Mouse (Mus musculus) right cerebral cortex, adult 2 months (tissue): Measurements from ENCODE around the gene Tmem176b.
"Not testable (repeated sequence)": the region's sequence is repeated elsewhere in the genome, so short reads cannot be mapped to it uniquely, and the experiment has no call there.

Experiments used
- DNase-seq, 2 experiments: peaks; one replicate each; pipeline ENCODE4 v3.0.0; 2021 to 2022; ENCODE audit warnings: low spot score in 2 of 2

The Tmem176b gene

DNA sequence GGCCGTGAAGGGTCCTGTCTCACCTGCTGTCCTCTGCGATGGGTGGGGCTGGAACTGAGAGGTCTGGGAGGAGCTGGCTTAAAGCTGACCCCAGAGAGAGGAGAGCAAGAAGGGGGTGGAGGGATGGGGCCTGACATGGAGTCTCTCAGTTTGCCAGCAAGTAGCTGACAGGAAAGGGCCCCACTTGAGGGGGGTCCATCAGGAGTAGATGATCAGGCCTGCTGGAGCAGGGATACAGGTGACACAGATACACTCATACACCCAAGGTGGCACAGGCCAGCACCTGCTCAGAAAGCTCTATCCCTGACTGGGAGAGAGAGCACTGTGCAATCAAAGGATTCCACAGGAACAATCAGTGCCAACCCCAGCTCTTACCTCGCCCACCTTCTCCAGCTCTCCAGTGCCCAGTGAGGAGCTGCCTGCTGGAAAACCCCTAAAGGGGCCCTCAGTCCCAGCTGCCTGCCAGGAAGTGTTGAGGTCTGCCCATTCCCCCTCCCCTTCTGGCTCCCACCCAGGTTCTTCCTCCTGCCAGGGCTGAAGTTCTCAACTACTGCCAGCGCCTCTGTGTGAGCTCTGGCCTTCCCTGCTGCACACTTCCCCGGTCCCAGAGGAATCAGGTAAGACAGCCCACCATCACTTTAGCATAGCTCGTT is at the start of gene Tmem176b:
Gene Tmem176b, minus strand, starts transcription at position 524 of the 653 bp plus-strand sequence.
- DNase-seq, result peak; percentile 66 to 81

DNA sequence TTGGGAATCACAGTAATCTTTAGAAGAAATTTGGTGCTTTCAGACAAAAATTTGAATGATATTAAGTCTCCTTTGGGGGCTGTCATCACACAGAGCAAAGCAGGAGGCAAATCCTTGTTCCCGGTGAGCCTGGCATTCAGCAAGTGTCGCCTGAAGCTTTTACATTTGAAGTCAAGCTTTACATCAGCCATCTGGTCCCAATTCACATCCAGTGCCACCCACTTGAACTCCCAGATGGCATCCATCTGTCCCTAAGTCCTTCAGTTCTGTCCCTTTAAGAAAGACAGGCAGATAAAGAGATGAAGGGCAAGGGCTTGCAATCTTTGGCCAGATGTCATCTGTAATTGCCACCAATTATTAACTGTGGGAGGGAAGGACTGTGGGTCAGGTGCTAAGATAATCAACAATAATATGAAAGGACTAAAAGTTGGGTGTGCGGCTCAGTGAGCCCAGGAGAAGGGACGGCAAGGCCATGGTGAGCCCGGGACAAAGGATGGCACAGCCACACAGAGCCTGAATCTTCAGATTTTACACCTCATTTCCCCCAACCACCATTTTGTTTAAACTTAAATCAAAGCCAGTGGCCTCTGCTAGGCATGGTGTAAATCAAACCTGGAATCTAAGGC is 35.3 kb upstream of the Tmem176b start:
- peak; percentile 40 to 41 for DNase-seq

DNA sequence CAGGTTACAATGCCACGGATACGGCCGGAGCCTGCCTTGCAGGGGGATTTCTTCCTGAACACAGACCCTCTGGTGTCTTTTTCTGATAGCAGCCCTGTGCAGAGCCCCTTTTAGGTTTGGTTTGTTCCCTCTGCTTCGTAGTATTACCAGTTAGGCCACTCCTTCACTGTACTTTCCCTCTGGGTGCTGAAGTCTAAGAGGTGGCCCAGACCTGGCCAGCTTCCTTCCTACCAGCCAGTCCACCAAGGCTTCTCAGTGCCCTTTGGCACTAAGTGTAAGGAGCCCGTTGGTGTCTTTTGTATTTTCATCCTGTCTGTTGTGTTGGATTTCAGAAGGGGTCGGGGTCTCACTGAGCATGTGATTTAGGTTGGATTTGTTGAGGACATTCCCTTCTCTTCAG is 34.2 kb upstream of the Tmem176b start:
- no peak for DNase-seq

DNA sequence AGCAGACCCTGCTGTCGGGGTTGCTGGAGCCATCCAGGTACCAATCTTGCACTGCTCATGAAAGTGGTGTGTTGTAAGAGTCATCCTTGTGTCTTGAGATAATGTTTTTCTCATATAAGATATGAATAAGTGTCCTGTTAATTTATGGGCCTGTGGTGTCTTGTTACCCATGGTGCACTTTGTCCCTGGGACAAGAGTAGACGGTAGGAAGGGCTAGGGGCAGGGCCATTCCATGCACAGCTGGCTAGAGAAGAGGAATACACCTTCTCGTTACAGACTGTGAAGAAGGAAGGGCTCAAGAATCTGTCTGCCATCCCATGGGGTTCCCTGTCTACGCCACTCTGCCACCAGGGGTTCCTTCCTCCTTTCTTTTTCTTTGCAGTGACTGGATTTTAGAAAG is 33.3 kb upstream of the Tmem176b start:
- DNase-seq, result no peak

DNA sequence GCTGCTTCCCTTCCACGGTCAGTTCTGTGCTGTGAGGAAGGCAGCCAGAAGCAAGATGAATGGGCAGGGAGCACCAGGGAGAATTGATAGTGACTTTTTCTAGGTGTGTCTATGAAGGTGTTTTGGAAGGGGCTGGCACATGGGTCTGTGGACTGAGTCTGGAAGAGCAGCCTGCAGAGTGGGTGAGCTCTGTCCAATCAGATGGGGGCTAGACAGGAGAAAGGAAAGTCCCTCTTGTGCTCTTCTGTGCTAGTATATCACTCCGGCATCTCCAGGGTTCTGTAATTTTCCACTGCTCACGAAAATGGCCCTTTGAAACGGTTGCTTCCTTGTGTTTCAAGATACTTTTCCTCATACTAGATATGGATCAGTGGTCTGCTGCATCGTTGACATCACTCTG is 31.3 kb upstream of the Tmem176b start, which contains the start of gene Aoc1:
Gene Aoc1, plus strand, starts transcription at position 301 of the 400 bp plus-strand sequence.
- DNase-seq, result no peak

DNA sequence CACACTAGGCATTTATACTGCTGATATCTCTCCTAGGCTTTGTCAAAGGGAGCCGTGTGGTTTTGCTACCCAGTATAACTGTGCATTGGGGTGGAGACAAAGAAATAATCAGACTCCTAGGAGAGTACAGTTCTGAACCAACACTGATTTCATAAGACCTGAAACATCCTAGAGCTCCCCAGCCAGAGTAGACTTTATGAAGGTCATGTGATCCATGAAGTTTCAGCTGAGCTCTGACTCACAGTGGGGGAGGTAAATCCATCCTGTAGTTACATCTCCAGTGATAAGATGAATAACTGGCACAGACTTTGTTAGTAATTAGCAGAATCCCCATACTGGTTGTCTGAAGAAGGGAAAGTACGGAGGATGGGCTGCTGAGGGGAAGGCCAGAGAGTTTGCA is 28.5 kb upstream of the Tmem176b start:
- no peak for DNase-seq

DNA sequence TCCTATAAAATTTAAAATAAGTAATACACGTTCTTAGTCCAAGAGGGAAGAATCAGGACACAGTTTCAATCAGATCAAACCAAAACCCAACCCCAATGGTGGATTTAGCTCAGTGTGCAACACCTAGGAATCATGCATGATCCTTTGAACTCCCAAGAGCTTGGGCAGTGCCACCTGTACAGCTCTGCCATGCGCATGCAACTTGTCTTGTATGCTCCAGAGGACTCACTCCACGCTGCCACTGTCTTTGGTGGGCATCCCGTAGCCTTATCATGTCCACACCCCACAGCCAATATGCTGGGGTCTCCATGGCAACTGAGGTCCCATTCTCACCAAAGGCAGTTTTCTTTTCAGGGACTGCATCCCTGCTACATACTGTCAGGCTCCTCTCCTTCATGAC is 25.9 kb upstream of the Tmem176b start:
- DNase-seq, result no peak

DNA sequence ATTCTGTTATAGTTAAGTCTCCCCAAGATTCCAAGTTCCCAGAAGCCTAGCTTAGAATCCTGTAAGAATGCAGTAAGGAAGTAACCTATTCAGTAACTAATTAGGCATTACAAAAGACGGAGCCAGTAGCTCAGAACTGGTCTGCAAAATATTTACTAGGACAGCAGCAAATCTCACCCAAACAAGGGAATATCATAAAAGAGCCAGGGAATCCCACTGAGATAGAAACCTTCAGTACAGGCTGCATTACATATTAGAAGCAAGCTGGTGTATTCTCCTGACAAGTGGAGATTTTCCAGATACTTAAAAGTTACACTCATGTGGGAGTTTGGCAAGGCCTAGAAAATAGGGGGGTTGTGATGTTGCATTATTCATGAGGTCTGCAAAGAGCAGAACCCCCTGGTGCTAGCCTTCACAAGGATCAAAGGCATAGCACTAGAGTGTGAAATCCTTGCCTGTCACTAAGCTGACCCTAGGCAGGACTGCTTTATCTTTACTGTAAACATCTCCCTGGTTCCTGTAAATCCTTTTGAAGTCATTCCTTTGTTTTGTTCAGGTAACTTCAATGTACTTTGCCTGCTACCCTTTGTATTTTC is 25.2 kb upstream of the Tmem176b start:
- DNase-seq, result not testable (repeated sequence)

DNA sequence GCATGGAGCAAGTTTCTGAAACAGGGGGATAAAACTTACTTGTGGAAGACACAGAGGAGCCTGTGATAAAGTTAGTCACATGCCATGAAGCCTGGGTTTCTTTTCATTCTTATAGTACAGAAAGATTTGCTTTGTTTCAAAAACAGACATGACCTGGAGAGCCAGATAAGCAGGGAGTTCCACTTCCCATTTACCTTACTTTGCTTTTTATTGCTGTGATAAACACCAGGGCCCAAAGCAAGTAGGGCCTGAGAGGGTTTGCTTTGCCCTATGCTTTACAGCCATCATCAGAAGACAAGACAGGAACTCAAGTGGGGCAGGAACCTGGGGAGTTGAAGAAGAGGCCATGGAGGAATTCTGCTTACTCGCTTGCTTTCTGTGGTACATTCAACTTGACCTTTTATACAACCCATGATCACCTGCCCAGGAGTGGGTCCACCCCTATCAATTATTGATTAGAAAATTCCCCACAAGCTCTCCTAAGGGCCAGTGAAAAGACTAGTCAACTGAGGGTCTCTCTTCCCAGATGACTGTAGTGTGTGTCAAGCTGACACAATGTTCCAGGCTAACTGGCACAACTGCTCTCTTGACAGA is 24.0 kb upstream of the Tmem176b start:
- DNase-seq, result no peak

DNA sequence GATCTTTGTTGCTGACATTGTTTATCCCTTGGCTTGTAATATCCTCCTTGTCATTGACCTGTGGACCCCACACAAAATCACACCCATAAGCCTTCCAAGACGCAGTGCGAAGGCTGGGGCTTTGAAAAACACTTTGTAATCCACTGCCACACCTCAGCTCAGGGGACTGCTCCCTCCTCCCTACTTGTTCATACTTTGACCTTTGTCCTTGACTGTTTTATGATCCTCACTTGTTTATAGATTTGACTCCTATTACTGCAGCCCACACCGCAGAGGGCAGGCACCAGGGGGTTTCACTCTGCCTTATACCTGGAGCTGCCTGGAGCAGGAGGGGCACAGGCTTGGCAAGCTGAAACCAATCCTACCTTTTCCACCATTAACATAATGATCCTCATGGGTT is 23.4 kb upstream of the Tmem176b start:
- DNase-seq, result no peak

DNA sequence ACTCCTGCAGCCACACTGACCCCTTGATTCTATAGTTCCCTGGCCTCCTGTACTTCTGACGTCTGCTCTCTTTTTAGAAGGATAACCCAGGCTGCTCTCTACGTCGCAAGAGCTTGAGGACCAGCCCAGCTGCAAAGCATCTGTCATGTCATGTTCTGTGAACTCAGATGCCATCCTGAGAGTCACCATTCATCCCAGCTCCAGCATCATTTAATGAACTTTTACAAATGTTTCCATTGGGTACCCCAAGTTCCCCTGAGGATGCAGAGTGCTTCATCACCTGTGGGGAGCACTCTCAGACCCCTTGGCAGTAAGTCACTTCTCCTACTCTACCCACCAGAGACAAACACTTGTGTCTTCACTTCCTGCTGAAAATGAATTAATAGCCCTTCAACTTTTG is 22.9 kb upstream of the Tmem176b start:
- no peak for DNase-seq

DNA sequence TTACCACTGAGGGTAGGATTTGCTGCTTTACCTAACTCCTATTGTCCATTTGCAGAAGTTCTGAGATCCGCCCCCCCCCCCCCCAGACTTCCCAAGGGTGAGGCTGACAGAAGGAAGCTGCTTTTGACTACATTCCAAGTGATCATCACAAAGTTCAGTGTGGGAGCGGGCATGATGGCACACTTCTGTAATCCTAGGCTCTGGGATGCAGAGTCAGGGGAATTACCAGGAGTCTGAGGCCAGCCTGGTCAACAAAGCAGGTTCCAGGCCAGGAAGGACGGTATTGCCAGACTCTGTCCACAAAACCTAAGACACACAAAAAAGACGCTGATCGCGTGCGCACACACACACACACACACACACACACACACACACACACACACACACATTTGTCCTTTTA is 22.2 kb upstream of the Tmem176b start:
- DNase-seq, result no peak

DNA sequence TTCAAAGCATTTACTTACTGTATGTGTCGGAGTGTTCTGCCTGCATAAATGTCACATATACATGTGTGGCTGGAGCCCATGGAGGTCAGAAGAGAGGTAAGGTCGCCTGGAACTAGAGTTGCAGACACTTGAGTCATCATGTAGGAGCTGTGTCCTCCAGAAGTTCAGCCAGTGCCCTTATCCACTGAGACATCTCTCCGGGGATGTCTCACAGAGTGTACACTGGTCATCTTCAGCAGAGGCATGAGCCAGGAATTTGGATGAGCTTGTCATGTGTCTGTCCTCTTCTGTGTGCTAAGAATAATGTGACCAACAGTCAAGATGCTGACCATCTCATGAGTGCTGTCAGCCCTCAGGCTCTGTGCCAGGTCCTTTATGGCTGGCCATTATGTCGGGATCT is 21.5 kb upstream of the Tmem176b start:
- DNase-seq, result no peak

DNA sequence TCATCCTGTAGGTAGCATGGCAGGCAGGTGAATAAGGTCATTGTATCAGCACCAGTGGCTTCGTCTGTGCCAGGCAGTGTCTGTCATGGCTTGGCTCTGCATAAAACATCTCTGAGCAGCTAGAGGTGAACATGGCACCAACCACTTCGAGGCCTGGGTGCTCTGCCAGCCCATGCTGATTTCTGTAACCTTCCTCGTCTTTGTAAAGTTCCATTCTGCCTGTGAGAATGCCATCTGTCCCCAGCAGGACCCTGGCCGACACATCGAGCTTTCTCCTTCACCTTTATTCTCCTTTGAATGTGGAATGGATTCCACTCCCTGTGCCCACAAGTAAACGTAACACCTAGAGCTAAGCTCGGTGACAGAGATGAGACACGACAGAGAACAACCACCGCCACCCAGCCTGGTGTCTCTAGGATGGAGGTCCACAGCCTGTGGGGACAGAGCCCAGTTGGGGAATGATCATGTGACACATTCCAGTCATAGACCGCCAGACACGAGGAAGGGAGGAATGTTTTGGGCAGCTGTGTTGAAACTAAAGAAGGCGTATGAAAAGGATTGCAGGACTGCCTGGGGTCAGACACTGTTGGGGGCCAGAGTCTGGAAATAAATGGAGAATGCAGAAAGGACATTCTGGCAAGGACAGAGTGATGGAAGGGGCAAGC is 20.5 kb upstream of the Tmem176b start:
- no peak for DNase-seq

DNA sequence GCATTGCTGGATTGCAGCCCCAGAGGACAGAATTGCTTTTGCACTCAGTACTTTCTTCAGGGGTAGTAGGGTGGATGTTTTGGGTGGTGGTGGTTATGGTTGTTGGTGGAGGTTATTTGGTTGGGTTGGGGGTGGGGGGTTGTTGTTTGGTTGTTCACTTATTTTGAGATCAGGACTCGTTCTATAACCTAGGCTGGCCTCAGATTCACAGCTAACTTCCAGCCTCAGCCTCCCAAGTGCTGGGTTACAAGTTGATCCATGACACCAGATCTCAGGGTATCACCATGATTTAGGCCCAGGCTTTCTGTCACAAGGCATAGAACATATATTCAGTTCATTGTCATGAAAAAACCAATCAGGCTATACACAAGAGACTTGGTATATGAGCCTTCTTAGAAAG is 19.6 kb upstream of the Tmem176b start:
- DNase-seq, result no peak

DNA sequence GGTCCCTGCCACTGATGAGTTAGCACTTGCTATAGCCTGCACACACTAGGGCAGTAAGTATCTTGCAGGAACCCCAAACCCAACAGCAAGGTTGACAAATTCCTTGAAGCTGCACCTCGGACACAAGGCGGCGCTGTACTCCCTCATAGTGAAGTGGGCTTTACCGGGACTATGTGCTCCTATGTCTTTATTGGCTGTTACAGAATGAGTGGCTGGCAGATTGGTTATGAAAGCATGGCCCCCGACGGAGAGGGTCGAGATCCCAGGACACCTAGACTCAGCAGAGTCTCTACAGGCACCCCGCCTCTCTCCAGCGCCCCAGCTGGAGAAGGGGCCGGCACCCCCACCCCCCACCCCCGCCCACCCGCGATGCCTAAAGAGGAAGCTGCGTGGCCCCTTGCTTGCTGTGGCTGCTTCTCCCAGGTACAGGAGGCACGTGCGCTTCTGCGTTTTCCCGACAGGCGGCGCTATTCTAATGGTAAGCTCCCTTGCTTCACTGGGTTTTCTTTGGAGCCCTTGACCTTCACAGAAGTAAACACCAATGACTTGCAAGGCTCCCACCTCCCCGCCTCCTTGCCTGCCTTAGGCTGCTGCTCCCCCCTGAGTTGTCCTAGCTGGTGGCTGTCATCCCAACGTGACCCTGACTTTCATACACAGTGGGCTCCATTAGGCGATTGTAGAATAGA is 19.0 kb upstream of the Tmem176b start:
- DNase-seq, result peak in 1 of 2 experiments; percentile 44

DNA sequence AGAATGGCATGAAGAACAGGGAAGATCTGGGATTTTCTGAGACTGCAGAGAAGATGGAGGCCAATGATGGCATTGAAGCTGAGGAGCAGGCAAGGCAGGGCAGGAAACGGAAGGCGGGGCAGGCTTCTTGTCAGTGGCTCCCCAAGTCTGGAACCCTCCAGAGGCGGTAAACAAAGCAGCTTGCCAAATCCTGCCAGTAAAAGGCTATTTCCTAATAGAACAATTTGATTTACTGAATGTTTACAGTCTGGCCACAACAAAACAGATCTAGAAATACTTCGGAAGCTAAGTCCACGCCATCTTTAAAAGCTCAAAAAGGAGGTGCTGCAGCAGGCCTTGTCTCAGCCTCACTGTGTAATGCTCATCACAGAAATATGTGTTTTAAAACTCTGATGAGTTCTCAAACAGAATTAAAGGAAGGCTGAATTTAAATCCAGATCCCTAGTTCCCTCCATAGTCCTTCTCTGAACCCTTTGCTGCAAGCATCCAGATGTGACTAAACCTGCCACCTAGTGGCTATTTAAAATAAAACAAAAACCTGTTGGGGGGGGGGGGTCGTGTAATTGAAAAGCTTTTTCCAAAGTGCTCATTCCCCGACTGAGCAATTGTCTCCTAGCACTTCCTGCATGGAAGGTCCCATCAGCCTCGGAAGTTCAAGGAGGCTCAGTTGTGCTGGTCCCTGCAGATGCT is 16.5 kb upstream of the Tmem176b start:
- DNase-seq, result no peak

DNA sequence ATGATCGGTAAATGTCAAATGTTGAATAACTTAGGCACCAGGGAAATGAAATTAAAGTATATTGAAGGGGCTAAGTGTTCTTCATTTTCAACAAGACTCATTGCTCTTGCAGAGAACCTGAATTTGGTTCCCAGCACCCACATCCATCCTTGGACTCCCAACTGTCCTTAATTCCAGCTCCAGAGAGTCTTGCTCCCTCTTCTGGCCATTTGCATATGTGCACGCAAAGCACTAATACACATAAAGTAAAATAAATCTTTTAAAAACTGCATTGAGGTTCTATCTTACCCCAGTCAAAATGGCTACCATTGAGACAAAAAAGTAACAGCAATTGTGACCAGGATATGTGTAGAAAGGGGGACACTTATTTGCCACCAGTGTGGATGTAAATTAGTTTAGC is 12.9 kb upstream of the Tmem176b start:
- DNase-seq, result no peak

DNA sequence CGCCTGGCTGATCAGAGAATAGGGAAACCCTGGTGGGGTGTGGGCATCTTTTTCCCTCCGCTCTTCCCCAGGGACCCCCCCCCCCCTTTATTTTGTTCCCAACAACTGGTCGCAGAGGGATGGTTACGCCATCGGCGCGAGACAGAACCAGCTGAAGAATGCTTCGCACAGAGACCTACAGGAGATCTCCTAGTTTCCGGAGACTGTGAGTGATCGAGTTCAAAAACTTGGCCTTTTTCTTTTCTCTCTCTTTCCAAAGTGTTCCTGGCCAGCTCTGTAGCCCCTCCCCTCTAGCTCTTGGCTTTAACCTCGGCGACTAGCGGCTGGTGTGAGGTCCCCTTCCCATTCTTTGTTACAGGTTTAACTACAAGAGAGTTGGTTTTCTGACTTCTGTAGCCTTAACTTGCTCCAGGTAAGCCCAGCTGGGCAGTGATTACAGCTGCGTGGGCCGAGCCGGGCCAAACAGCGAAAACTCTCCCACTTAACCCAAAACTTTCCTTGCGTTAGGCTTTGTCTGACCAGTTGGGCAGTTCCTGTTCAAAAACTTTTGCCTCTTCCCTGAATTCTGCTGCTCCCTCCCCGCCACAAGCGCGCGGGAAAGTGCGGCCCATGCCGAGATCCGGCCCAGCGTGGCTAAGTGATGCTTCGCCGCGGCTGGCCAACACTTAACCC is 10.7 kb upstream of the Tmem176b start:
- DNase-seq, result no peak

DNA sequence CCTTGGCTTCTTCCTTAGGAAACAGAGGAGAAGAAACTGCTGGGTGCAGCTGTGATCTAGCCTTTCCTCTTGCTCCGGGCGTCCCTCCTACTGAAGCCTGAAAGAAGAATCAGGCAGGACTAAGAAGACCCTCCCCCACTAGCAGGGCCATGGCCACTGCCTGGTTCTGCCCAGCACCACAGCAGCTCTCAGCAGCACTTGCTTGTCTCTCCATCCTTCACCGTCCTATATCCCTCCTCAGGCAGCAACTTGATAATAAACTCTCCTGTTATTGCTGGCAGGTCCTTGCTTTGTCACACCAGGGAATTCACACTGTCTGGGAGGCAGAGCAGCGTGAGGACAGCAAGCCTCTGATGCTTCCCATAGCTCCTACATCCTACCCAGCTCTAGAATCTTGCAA is 3.8 kb upstream of the Tmem176b start:
- no peak for DNase-seq
